Mouse (Mus musculus) telencephalon, adult 2 months (tissue): ENCODE results near the gene Yes1.
"Not testable (repeated sequence)": the region's sequence is repeated elsewhere in the genome, so short reads cannot be mapped to it uniquely, and the experiment has no call there.

Experiments
- DNase-seq: peaks from one replicate; pipeline ENCODE4 v3.0.0-alpha.2; 2011; ENCODE audit warnings: low read depth, low spot score

Gene Yes1

GRCm38 (mm10) chr5:32706226-32706780 is 95.3 kb downstream of the Yes1 start:
- DNase-seq = no peak

GRCm38 (mm10) chr5:32711485-32711884 is 100.5 kb downstream of the Yes1 start:
- DNase-seq = no peak

GRCm38 (mm10) chr5:32712221-32713041 is 101.5 kb downstream of the Yes1 start:
- no peak for DNase-seq

GRCm38 (mm10) chr5:32713042-32713702 is 102.2 kb downstream of the Yes1 start:
- no peak for DNase-seq

GRCm38 (mm10) chr5:32713703-32714467 is 102.9 kb downstream of the Yes1 start:
- DNase-seq = peak; percentile 100

GRCm38 (mm10) chr5:32717726-32718125 is 106.8 kb downstream of the Yes1 start:
- DNase-seq = no peak

GRCm38 (mm10) chr5:32718916-32719315 is 107.9 kb downstream of the Yes1 start:
- no peak for DNase-seq

- no peak for DNase-seq
Measured at GRCm38 (mm10) chr5:32720416-32720815, 109.4 kb downstream of the Yes1 start.

GRCm38 (mm10) chr5:32721316-32721715 is 110.3 kb downstream of the Yes1 start:
- DNase-seq = no peak

- no peak for DNase-seq
Measured at GRCm38 (mm10) chr5:32722263-32722662, 111.3 kb downstream of the Yes1 start.

GRCm38 (mm10) chr5:32722711-32723110 is 111.7 kb downstream of the Yes1 start:
- not testable (repeated sequence) for DNase-seq

GRCm38 (mm10) chr5:32723981-32724380 is 113.0 kb downstream of the Yes1 start:
- no peak for DNase-seq

- DNase-seq = not testable (repeated sequence)
Measured at GRCm38 (mm10) chr5:32725397-32725796, 114.4 kb downstream of the Yes1 start.

- no peak for DNase-seq
Measured at GRCm38 (mm10) chr5:32728300-32728699, 117.3 kb downstream of the Yes1 start.

- DNase-seq = no peak
Measured at GRCm38 (mm10) chr5:32728851-32729250, 117.9 kb downstream of the Yes1 start.

GRCm38 (mm10) chr5:32733892-32734291 is 122.9 kb downstream of the Yes1 start:
- DNase-seq = not testable (repeated sequence)

- no peak for DNase-seq
Measured at GRCm38 (mm10) chr5:32735779-32736178, 124.8 kb downstream of the Yes1 start.
